Mouse (Mus musculus) embryonic fibroblast, embryonic 13.5 days (primary cell): ENCODE data around the gene Erbb4.

Experiments
- CTCF ChIP-seq: IDR thresholded peaks from 2 replicates; pipeline ENCODE4 v1.5.1; 2011; ENCODE audit warnings: mild to moderate bottlenecking, control low read depth, low read length, moderate library complexity, borderline replicate concordance; ENCODE audit not compliant: insufficient read depth
- POLR2A ChIP-seq: IDR thresholded peaks from 2 replicates; pipeline ENCODE4 v1.6.1; 2011; ENCODE audit warnings: low read depth, mild to moderate bottlenecking, control low read depth, low read length, moderate library complexity

- TF ChIP-seq POLR2A (no peak), CTCF (no peak)
These were observed 173.1 kb downstream of the Erbb4 start for GRCm38 (mm10) chr1:68934804-68935203.
